Mouse (Mus musculus) neural tube, embryonic 13.5 days (tissue): ENCODE results near the gene Nrxn1. TPM values are rescaled to one million over a fixed set of nuclear protein-coding genes. Genes with fewer than 3 reads are reported as not detected.
"Not testable (repeated sequence)": the region's sequence is repeated elsewhere in the genome, so short reads cannot be mapped to it uniquely, and the experiment has no call there.

ENCODE experiments used
- ATAC-seq: fragments of 200-750 bp; cut with Nextera tagmentation; 2 replicates; pipeline ENCODE4 v1.8.0; 2017; ENCODE audit warnings: low read depth, mild to moderate bottlenecking, moderate TSS enrichment, moderate library complexity
- H3K27ac ChIP-seq: fragments of 300-500 bp; sonication (generic); replicated peaks from 2 replicates; pipeline ENCODE4 v1.5.1; 2015; ENCODE audit warnings: moderate library complexity, mild to moderate bottlenecking, inconsistent platforms
- H3K27me3 ChIP-seq: fragments of 300-500 bp; sonication (generic); 2 replicates; pipeline ENCODE4 v1.6.1; 2015; ENCODE audit warnings: mild to moderate bottlenecking, inconsistent platforms
- H3K36me3 ChIP-seq: fragments of 300-500 bp; sonication (generic); 2 replicates; pipeline ENCODE4 v1.6.1; 2015; ENCODE audit warnings: mild to moderate bottlenecking, inconsistent platforms
- H3K4me1 ChIP-seq: fragments of 300-500 bp; sonication (generic); replicated peaks from 2 replicates; pipeline ENCODE4 v1.6.1; 2015; ENCODE audit warnings: inconsistent platforms
- H3K4me2 ChIP-seq: fragments of 300-500 bp; sonication (generic); 2 replicates; pipeline ENCODE4 v1.6.1; 2015; ENCODE audit warnings: inconsistent platforms, mild to moderate bottlenecking, moderate library complexity
- H3K4me3 ChIP-seq: fragments of 300-500 bp; sonication (generic); 2 replicates; pipeline ENCODE4 v1.5.1; 2015; ENCODE audit warnings: mild to moderate bottlenecking, inconsistent platforms
- H3K9ac ChIP-seq: fragments of 300-500 bp; sonication (generic); 2 replicates; pipeline ENCODE4 v1.6.1; 2015; ENCODE audit warnings: moderate library complexity, mild to moderate bottlenecking, inconsistent platforms
- H3K9me3 ChIP-seq: fragments of 300-500 bp; sonication (generic); 2 replicates; pipeline ENCODE4 v1.6.1; 2016; ENCODE audit warnings: inconsistent platforms
- WGBS: fragments of 180-500 bp; shearing (Covaris S2); methylation state at CpG from one replicate; pipeline ENCODE4 v1.1.7; 2015; 5-methylcytosine and 5-hydroxymethylcytosine counted together
- polyA plus RNA-seq: library from polyadenylated mRNA; unstranded; fragments of >200 nt; fragmentation: Nextera tagmentation; extraction: Ambion mirVana; gene quantifications from 2 replicates; pipeline ENCODE4 v1.2.1, GENCODE M21; 2015

Gene Nrxn1
- polyA plus RNA-seq, 1 experiment from 2014 or later: 175 TPM

- peaks cover 15% of the 10 kb centered on the region; the same call in 1 of the 2 replicates for H3K4me1 ChIP-seq
- H3K9me3 ChIP-seq: no peaks in the 10 kb centered on the region
- no peak overlapping the region; the same call in 1 of the 2 replicates for H3K27ac ChIP-seq
- ATAC-seq: peak; percentile 51
- H3K4me3 ChIP-seq: no peak overlapping the region
- no peak overlapping the region for H3K9ac ChIP-seq
- no peaks in the 10 kb centered on the region; the same call in 1 of the 2 replicates for H3K36me3 ChIP-seq
- 44% methylated on average over 12 of the region's 12 CpGs for WGBS
- H3K4me2 ChIP-seq: peak overlapping the region; percentile 45; the same call in 1 of the 2 replicates
- no peaks in the 10 kb centered on the region for H3K27me3 ChIP-seq
These were observed 508.9 kb downstream of the Nrxn1 start for GRCm38 (mm10) chr17:90583826-90584534.

GRCm38 (mm10) chr17:90583196-90583595 lies 509.7 kb downstream of the Nrxn1 start:
- H3K4me3 ChIP-seq: no peak overlapping the region
- no peaks in the 10 kb centered on the region for H3K9me3 ChIP-seq
- WGBS: 49% methylated on average over 3 of the region's 3 CpGs
- H3K36me3 ChIP-seq: no peaks in the 10 kb centered on the region; the same call in 1 of the 2 replicates
- 0 out of 2 replicates have a peak overlapping the region, but pooled peaks have one; percentile 28 for H3K27ac ChIP-seq
- H3K4me1 ChIP-seq: peaks cover 15% of the 10 kb centered on the region; the same call in 1 of the 2 replicates
- H3K9ac ChIP-seq: 0 out of 2 replicates have a peak overlapping the region, but pooled peaks have one; percentile 19
- H3K4me2 ChIP-seq: no peak overlapping the region
- H3K27me3 ChIP-seq: no peaks in the 10 kb centered on the region
- no peak for ATAC-seq

DNA sequence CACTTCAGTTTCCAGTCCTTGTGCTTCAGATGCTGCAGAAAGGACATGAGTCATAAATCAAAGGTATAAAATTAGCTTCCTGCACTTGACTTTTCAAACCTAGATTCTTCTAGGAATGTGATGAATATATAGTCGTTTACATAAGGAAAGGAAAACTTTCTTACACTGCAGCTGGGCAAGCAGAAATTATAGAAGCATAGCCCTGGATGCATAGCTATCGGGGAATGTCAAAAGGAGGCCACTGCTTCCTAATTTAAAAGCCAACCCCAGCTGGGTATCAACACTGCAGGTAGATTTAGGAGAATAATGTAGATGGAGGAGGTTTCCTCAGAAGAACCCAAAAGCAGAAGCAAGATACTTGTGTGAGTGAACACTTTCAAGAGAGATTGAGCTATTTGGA lies 523.0 kb downstream of the Nrxn1 start:
- WGBS: 70% methylated on average over 2 of the region's 2 CpGs
- Histone ChIP-seq H3K9me3 (no peaks in the 10 kb centered on the region), H3K27me3 (no peaks in the 10 kb centered on the region), H3K9ac (no peak overlapping the region), H3K4me2 (no peak overlapping the region), H3K4me1 (no peaks in the 10 kb centered on the region), H3K36me3 (no peaks in the 10 kb centered on the region), H3K27ac (no peak overlapping the region), H3K4me3 (no peak overlapping the region)
- ATAC-seq: no peak

DNA sequence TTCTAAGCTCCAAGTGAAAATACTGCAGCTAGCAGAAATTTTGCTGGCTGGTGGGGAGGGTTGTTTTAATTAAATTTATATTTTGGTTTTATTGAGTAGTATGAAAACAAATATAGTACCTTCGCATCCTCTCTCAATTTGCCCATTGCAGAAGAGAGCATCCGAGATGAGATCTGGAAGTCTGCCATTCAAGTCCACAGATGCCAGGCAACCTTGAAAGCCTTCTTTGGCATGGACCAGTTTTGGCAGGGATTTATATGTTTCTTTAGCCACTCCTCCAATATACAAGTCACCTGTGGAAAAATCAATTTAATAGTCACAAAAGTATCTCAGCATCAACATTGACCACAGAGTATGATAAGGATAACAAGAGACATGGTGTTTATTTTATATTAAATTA lies 527.7 kb downstream of the Nrxn1 start:
- no peaks in the 10 kb centered on the region for H3K36me3 ChIP-seq
- WGBS: 79% methylated on average over 2 of the region's 2 CpGs
- no peak overlapping the region for H3K4me2 ChIP-seq
- ATAC-seq: no peak
- H3K27ac ChIP-seq: no peak overlapping the region
- H3K9ac ChIP-seq: no peak overlapping the region
- no peaks in the 10 kb centered on the region for H3K27me3 ChIP-seq
- no peak overlapping the region for H3K4me3 ChIP-seq
- H3K9me3 ChIP-seq: no peaks in the 10 kb centered on the region
- H3K4me1 ChIP-seq: no peaks in the 10 kb centered on the region

GRCm38 (mm10) chr17:90556376-90556775 lies 536.5 kb downstream of the Nrxn1 start:
- H3K4me3 ChIP-seq: no peak overlapping the region
- 0 out of 2 replicates have a peak, but pooled peaks cover 3% of the 10 kb centered on the region for H3K4me1 ChIP-seq
- no peaks in the 10 kb centered on the region for H3K36me3 ChIP-seq
- no peak overlapping the region for H3K4me2 ChIP-seq
- H3K27ac ChIP-seq: no peak overlapping the region
- ATAC-seq: peak; percentile 47
- no peaks in the 10 kb centered on the region for H3K9me3 ChIP-seq
- H3K27me3 ChIP-seq: no peaks in the 10 kb centered on the region
- no peak overlapping the region for H3K9ac ChIP-seq

- H3K36me3 ChIP-seq: no peaks in the 10 kb centered on the region
- no peak for ATAC-seq
- H3K4me1 ChIP-seq: peaks cover 6% of the 10 kb centered on the region; the same call in 1 of the 2 replicates
- H3K27ac ChIP-seq: no peak overlapping the region
- H3K4me2 ChIP-seq: no peak overlapping the region
- 89% methylated on average over 4 of the region's 4 CpGs for WGBS
- H3K4me3 ChIP-seq: no peak overlapping the region
- H3K9ac ChIP-seq: no peak overlapping the region
- H3K9me3 ChIP-seq: no peaks in the 10 kb centered on the region
- no peaks in the 10 kb centered on the region for H3K27me3 ChIP-seq
These were observed 542.5 kb downstream of the Nrxn1 start for GRCm38 (mm10) chr17:90550415-90550814.

- no peaks in the 10 kb centered on the region for H3K36me3 ChIP-seq
- peaks cover 22% of the 10 kb centered on the region for H3K4me1 ChIP-seq
- H3K4me3 ChIP-seq: no peak overlapping the region
- H3K27ac ChIP-seq: no peak overlapping the region
- no peak overlapping the region for H3K4me2 ChIP-seq
- H3K27me3 ChIP-seq: no peaks in the 10 kb centered on the region
- no peaks in the 10 kb centered on the region for H3K9me3 ChIP-seq
- H3K9ac ChIP-seq: no peak overlapping the region
- 37% methylated on average over 4 of the region's 4 CpGs for WGBS
- ATAC-seq: no peak
These were observed 546.1 kb downstream of the Nrxn1 start for GRCm38 (mm10) chr17:90546806-90547205.

GRCm38 (mm10) chr17:90544639-90545259 lies 548.1 kb downstream of the Nrxn1 start:
- Histone ChIP-seq H3K4me2 (no peak overlapping the region), H3K36me3 (no peaks in the 10 kb centered on the region), H3K9ac (no peak overlapping the region), H3K27ac (peak overlapping the region; percentile 64), H3K9me3 (no peaks in the 10 kb centered on the region), H3K4me3 (no peak overlapping the region), H3K4me1 (peaks cover 22% of the 10 kb centered on the region), H3K27me3 (no peaks in the 10 kb centered on the region)
- ATAC-seq: peak; percentile 77; the same call in 1 of the 2 replicates
- WGBS: 40% methylated on average over 8 of the region's 8 CpGs

- Histone ChIP-seq H3K4me2 (no peak overlapping the region), H3K9ac (no peak overlapping the region), H3K4me3 (no peak overlapping the region), H3K36me3 (no peaks in the 10 kb centered on the region), H3K9me3 (no peaks in the 10 kb centered on the region), H3K27me3 (no peaks in the 10 kb centered on the region), H3K4me1 (peaks cover 22% of the 10 kb centered on the region), H3K27ac (peak overlapping the region; percentile 64)
- 47% methylated on average over 4 of the region's 4 CpGs for WGBS
- peak; percentile 73 for ATAC-seq
These were observed 548.8 kb downstream of the Nrxn1 start for GRCm38 (mm10) chr17:90543986-90544638.

DNA sequence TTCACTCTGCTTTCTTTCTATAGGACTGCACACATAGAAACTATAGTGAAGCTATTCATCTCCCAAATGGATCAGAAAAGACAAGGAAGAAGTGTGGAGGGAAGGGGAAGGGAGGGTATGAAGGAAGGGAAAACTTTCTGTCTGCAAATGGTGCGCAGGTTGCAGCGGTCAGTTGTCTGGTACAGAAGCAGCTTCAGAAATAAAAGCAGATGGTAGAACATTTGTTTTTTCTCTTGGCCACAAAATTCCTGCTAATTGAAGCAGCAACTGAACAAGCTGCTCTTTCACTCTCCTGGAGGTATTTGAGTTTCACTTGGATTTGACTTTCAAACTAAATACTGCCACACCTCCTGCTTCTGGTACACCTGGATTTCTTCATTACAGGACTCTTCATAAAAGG lies 561.4 kb downstream of the Nrxn1 start:
- H3K4me3 ChIP-seq: no peak overlapping the region
- H3K27ac ChIP-seq: no peak overlapping the region
- no peak overlapping the region for H3K9ac ChIP-seq
- no peak for ATAC-seq
- no peaks in the 10 kb centered on the region for H3K4me1 ChIP-seq
- no peaks in the 10 kb centered on the region for H3K36me3 ChIP-seq
- H3K27me3 ChIP-seq: no peaks in the 10 kb centered on the region
- 95% methylated on average over 2 of the region's 2 CpGs for WGBS
- H3K4me2 ChIP-seq: no peak overlapping the region
- no peaks in the 10 kb centered on the region for H3K9me3 ChIP-seq

GRCm38 (mm10) chr17:90506026-90506425 lies 586.8 kb downstream of the Nrxn1 start:
- 67% methylated on average over 2 of the region's 2 CpGs for WGBS
- Histone ChIP-seq H3K27me3 (no peaks in the 10 kb centered on the region), H3K36me3 (no peaks in the 10 kb centered on the region), H3K4me2 (no peak overlapping the region), H3K4me1 (no peaks in the 10 kb centered on the region), H3K9me3 (no peaks in the 10 kb centered on the region), H3K27ac (no peak overlapping the region), H3K4me3 (no peak overlapping the region), H3K9ac (no peak overlapping the region)
- ATAC-seq: no peak

DNA sequence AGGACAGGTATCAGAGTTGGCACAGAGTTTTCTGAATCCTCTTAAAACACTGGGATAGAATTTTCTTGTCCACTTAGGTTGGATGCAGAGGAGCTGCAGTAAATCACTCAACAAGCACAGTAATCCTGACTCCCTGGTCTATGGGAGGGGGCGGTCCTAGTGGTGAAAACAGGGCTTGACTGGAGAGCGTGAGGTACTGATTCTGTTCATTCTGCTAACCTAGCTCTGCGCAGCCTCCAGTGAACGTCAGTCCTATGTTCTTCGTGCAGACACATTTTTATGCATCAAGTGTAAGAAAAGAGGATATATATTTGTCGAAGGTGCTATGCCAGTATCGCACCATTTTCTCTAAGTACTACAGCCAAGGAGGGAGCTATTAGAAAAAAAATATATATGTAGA lies 588.9 kb downstream of the Nrxn1 start:
- not testable (repeated sequence) for H3K27me3 ChIP-seq, H3K4me3 ChIP-seq, H3K4me1 ChIP-seq, H3K27ac ChIP-seq, H3K9ac ChIP-seq, H3K9me3 ChIP-seq, H3K36me3 ChIP-seq, H3K4me2 ChIP-seq, ATAC-seq
- WGBS: 72% methylated on average over 7 of the region's 7 CpGs
